Mouse (Mus musculus): ENCODE measurements around the gene Vsir. TPM values are rescaled to one million over a fixed set of nuclear protein-coding genes. Genes with fewer than 3 reads are reported as not detected.

Vsir gene
- polyA plus RNA-seq, 1 experiment from 2014 or later: 10.3 TPM

DNA sequence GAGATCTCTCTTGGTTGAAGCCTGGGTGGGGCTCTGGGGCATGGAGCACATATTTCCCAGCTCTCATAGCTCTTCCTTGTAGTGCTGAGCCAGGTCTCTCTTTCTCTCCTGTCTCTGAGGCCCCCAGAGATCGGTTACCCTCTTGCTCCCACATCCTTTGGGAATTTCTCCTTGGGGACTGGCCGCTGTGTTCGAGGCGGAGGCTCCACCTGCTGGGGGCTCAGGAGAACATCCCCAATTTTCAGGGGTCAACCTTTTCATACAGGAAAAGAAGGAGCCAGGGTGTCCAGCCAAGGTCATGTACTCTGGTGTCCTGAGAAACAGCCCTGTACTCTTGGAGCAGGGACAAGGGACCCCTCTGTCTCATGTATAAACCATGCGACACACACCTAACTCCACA is 65.1 kb downstream of the Vsir start:
- Histone ChIP-seq H3K36me3 (ENCODE audit: control insufficient read depth, insufficient read depth, low read length) (no peaks in the 10 kb centered on the region), H3K4me3 (ENCODE audit: low read length) (no peak overlapping the region), H3K4me1 (ENCODE audit: control insufficient read depth, insufficient read depth, low read length) (no peaks in the 10 kb centered on the region), H3K27me3 (replicated peaks; ENCODE audit: control insufficient read depth, insufficient read depth, low read length) (no peaks in the 10 kb centered on the region), H3K9ac (ENCODE audit: low read depth, low read length) (no peak overlapping the region), H3K9me3 (ENCODE audit: control insufficient read depth, low read length) (no peaks in the 10 kb centered on the region), H3K4me2 (ENCODE audit: low read depth, low read length) (no peak overlapping the region), H3K27ac (ENCODE audit: low read length) (no peak overlapping the region)
- no peak for ATAC-seq
- WGBS: 20% methylated on average over 5 of the region's 5 CpGs

- WGBS: 91% methylated on average over 2 of the region's 2 CpGs
These were observed 67.1 kb downstream of the Vsir start for GRCm38 (mm10) chr10:60413756-60414155.

GRCm38 (mm10) chr10:60417041-60417440 is 70.4 kb downstream of the Vsir start:
- no peak for ATAC-seq
- no peak overlapping the region for H3K4me3 ChIP-seq (ENCODE audit: low read length)
- no peaks in the 10 kb centered on the region for H3K36me3 ChIP-seq (ENCODE audit: control insufficient read depth, insufficient read depth, low read length)
- no peak overlapping the region for H3K4me2 ChIP-seq (ENCODE audit: low read depth, low read length)
- no peaks in the 10 kb centered on the region for H3K27me3 ChIP-seq (replicated peaks; ENCODE audit: control insufficient read depth, insufficient read depth, low read length)
- H3K4me1 ChIP-seq (ENCODE audit: control insufficient read depth, insufficient read depth, low read length): no peaks in the 10 kb centered on the region
- no peaks in the 10 kb centered on the region for H3K9me3 ChIP-seq (ENCODE audit: control insufficient read depth, low read length)
- 87% methylated on average over 2 of the region's 2 CpGs for WGBS
- H3K9ac ChIP-seq (ENCODE audit: low read depth, low read length): no peak overlapping the region
- H3K27ac ChIP-seq (ENCODE audit: low read length): no peak overlapping the region

More at GRCm38 (mm10) chr10:60413756-60414155, 67.1 kb downstream of the Vsir start:
- Histone ChIP-seq H3K9ac (ENCODE audit: low read depth, low read length) (no peak overlapping the region), H3K36me3 (ENCODE audit: control insufficient read depth, insufficient read depth, low read length) (no peaks in the 10 kb centered on the region), H3K27ac (ENCODE audit: low read length) (no peak overlapping the region), H3K4me3 (ENCODE audit: low read length) (no peak overlapping the region), H3K9me3 (ENCODE audit: control insufficient read depth, low read length) (no peaks in the 10 kb centered on the region), H3K4me2 (ENCODE audit: low read depth, low read length) (no peak overlapping the region), H3K27me3 (replicated peaks; ENCODE audit: control insufficient read depth, insufficient read depth, low read length) (no peaks in the 10 kb centered on the region), H3K4me1 (ENCODE audit: control insufficient read depth, insufficient read depth, low read length) (no peaks in the 10 kb centered on the region)
- ATAC-seq: no peak

DNA sequence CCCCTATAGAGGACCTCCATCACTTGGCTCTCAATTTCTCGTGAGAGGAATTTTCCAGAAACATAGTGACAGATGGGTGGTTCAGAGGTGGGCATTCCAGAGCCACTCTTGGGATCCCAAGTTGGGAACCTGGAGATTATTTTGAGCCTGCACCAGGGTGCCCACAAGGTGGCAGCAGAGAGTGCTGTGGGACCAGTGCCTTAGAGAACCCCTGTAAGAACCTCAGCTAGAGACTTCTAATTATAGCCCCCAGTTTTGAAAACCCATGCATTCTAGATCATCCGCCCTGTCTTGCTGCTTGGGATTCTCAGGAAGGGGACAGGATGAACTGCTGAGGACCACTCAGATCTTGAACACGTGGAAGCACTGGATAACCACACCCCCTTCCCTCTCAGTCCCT is 71.5 kb downstream of the Vsir start:
- H3K27me3 ChIP-seq (replicated peaks; ENCODE audit: control insufficient read depth, insufficient read depth, low read length): no peaks in the 10 kb centered on the region
- no peaks in the 10 kb centered on the region for H3K9me3 ChIP-seq (ENCODE audit: control insufficient read depth, low read length)
- no peaks in the 10 kb centered on the region for H3K4me1 ChIP-seq (ENCODE audit: control insufficient read depth, insufficient read depth, low read length)
- no peak overlapping the region for H3K4me3 ChIP-seq (ENCODE audit: low read length)
- no peak overlapping the region for H3K27ac ChIP-seq (ENCODE audit: low read length)
- H3K36me3 ChIP-seq (ENCODE audit: control insufficient read depth, insufficient read depth, low read length): no peaks in the 10 kb centered on the region
- no peak overlapping the region for H3K9ac ChIP-seq (ENCODE audit: low read depth, low read length)
- H3K4me2 ChIP-seq (ENCODE audit: low read depth, low read length): no peak overlapping the region
- no peak for ATAC-seq
- WGBS: 7% methylated on average over 3 of the region's 3 CpGs

GRCm38 (mm10) chr10:60419624-60420023 is 73.0 kb downstream of the Vsir start:
- no peak for ATAC-seq
- WGBS: 33% methylated on average over 4 of the region's 4 CpGs

More at GRCm38 (mm10) chr10:60419624-60420023, 73.0 kb downstream of the Vsir start:
- Histone ChIP-seq H3K4me2 (ENCODE audit: low read depth, low read length) (no peak overlapping the region), H3K9me3 (ENCODE audit: control insufficient read depth, low read length) (no peaks in the 10 kb centered on the region), H3K27me3 (replicated peaks; ENCODE audit: control insufficient read depth, insufficient read depth, low read length) (no peaks in the 10 kb centered on the region), H3K36me3 (ENCODE audit: control insufficient read depth, insufficient read depth, low read length) (no peaks in the 10 kb centered on the region), H3K4me3 (ENCODE audit: low read length) (no peak overlapping the region), H3K4me1 (ENCODE audit: control insufficient read depth, insufficient read depth, low read length) (no peaks in the 10 kb centered on the region), H3K27ac (ENCODE audit: low read length) (no peak overlapping the region), H3K9ac (ENCODE audit: low read depth, low read length) (no peak overlapping the region)

Other genes with a start within 250 kb of the Vsir start
- gene Spock2, start 240.6 kb upstream of the Vsir start, polyA plus RNA-seq (2015; fragmentation: Nextera tagmentation; extraction: Ambion mirVana): 3.4 and 3.6 TPM in 2 replicates
- 1.3 and 1.4 TPM in 2 replicates for gene Chst3, start 127.6 kb upstream of the Vsir start, polyA plus RNA-seq (2015; fragmentation: Nextera tagmentation; extraction: Ambion mirVana)
- gene Psap, start 69.2 kb upstream of the Vsir start, polyA plus RNA-seq (2015; fragmentation: Nextera tagmentation; extraction: Ambion mirVana): 178 and 187 TPM in 2 replicates
- 0.72 and 1.0 TPM in 2 replicates for gene Gm17455, start 52.9 kb downstream of the Vsir start, polyA plus RNA-seq (2015; fragmentation: Nextera tagmentation; extraction: Ambion mirVana)

Data from intestine, embryonic 16.5 days (tissue).